In genomic region chr12:21112453-21112857, GRCm38 (mm10) we compare ENCODE assay signal across 8 mouse cellular contexts.
DNase-seq lines count a peak whose midpoint lies in the region; ATAC-seq and TF ChIP-seq lines count a peak whose summit lies in the region.

No protein-coding gene starts in this region.

- H3K9ac ChIP-seq in lung, embryonic 16.5 days (ENCODE audit: low read length) = peak overlapping the region; percentile 80

- peak; percentile 63 for TF ChIP-seq CTCF in Patski (IDR thresholded peaks at IDR 0.05)

- CTCF ChIA-PET in Patski (lab: Charles Lee) = interaction anchor here (0.8 kb wide), 1 partner anchor 161 kb away, joined by 3 read pairs; no protein-coding TSS in a partner anchor

- no peaks in the 10 kb centered on the region for H3K4me1 ChIP-seq in lung, embryonic 16.5 days (replicated peaks; ENCODE audit: control insufficient read depth, insufficient read depth, low read length)

- peak overlapping the region; percentile 74 for H3K4me3 ChIP-seq in lung, embryonic 16.5 days (ENCODE audit: low read length)

- no peak for DNase-seq in Patski (ENCODE audit: low read depth, low spot score)
- peak; percentile 80 to 84 for DNase-seq in cerebellum, postnatal 10 days
- peak; percentile 60 for DNase-seq in layer of hippocampus, adult 9-11 months
- peak; percentile 45 for DNase-seq in ovary, postnatal 14 days (ENCODE audit: low spot score)
- peak; percentile 64 for DNase-seq in thymus, postnatal 4 days

- POLR2A ChIA-PET in Patski (lab: Charles Lee) = no interaction called here

- ATAC-seq in Patski = peak; percentile 48
- ATAC-seq in frontal cortex, adult (ENCODE audit: low TSS enrichment) = peak; percentile 81; the same call in 1 of the 2 replicates
- ATAC-seq in hematopoietic stem cell, adult 5-6 weeks (replicated peaks in 1 of 2; ENCODE audit: insufficient read depth in 1 of 2, low FRiP score in 2 of 2, low TSS enrichment in 1 of 2, low read depth in 1 of 2, poor library complexity in 2 of 2, severe bottlenecking in 2 of 2) = peak; percentile 71 to 78
- ATAC-seq in lung, embryonic 16.5 days (ENCODE audit: low read depth) = 0 out of 2 replicates have a peak, but pooled peaks have one; percentile 14

- no peaks in the 10 kb centered on the region for H3K36me3 ChIP-seq in lung, embryonic 16.5 days (ENCODE audit: control insufficient read depth, insufficient read depth, low read length)

- peak overlapping the region; percentile 4; the same call in 1 of the 2 replicates for H3K27ac ChIP-seq in lung, embryonic 16.5 days (ENCODE audit: low read length)

- in situ Hi-C loops in Patski (cut with MboI; ENCODE audit: low pct_unique_long_range_greater_than_20kb) = no loop called here

- H3K27me3 ChIP-seq in Patski = no peaks in the 10 kb centered on the region
- no peaks in the 10 kb centered on the region for H3K27me3 ChIP-seq in lung, embryonic 16.5 days (ENCODE audit: control insufficient read depth, insufficient read depth, low read depth, low read length)

- H3K4me2 ChIP-seq in lung, embryonic 16.5 days (ENCODE audit: low read depth, low read length) = peak overlapping the region; percentile 83

- under 1% methylated on average over 17 of the region's 17 CpGs for WGBS in lung, embryonic 16.5 days

- H3K9me3 ChIP-seq in lung, embryonic 16.5 days (ENCODE audit: control insufficient read depth, low read length) = no peaks in the 10 kb centered on the region

Comparison
In these comparisons a context has a peak if more than half of its experiments do, and no peak if none do; other contexts are left out.
1. ATAC-seq: peak in every context shown above with its lines; median percentile 81 in frontal cortex, adult; 74 in hematopoietic stem cell, adult 5-6 weeks; 48 in Patski; 14 in lung, embryonic 16.5 days.